Mouse (Mus musculus) CH12.LX (cell line): ENCODE measurements around the gene Rps6ka5. TPM values are rescaled to one million over a fixed set of nuclear protein-coding genes. Genes with fewer than 3 reads are reported as not detected.
A peak's percentile ranks its signal among the peaks of the same experiment; 100 is the strongest.

Experiments
- DNase-seq: peaks from one replicate; pipeline ENCODE4 v3.0.0-alpha.2; 2013; ENCODE audit errors: extremely low read depth
- H3K27ac ChIP-seq: 2 replicates; pipeline ENCODE4 v1.5.1; 2012; ENCODE audit warnings: low read depth, mild to moderate bottlenecking, control low read depth, moderate library complexity; ENCODE audit not compliant: insufficient read depth
- H3K27me3 ChIP-seq: replicated peaks from 2 replicates; pipeline ENCODE3; 2012; ENCODE audit warnings: inconsistent platforms
- H3K36me3 ChIP-seq, 2 experiments: replicated peaks in 1 of 2; 2 replicates each; pipeline versions ENCODE3 to v1.6.1; 2012; ENCODE audit warnings: inconsistent platforms in 1 of 2, low read length in 1 of 2, mild to moderate bottlenecking in 1 of 2, mixed read lengths in 1 of 2, moderate library complexity in 1 of 2; ENCODE audit not compliant: control insufficient read depth in 1 of 2, insufficient read depth in 1 of 2
- H3K4me1 ChIP-seq, 2 experiments: 2 replicates each; pipeline ENCODE4 v1.6.1; 2012; ENCODE audit warnings: inconsistent platforms in 1 of 2, moderate library complexity in 1 of 2; ENCODE audit not compliant: insufficient read depth in 2 of 2, control insufficient read depth in 1 of 2
- H3K4me2 ChIP-seq: 2 replicates; pipeline ENCODE4 v1.6.1; 2012; ENCODE audit warnings: low read depth, mild to moderate bottlenecking, control low read depth; ENCODE audit not compliant: poor library complexity, insufficient read depth, severe bottlenecking
- H3K4me3 ChIP-seq, 3 experiments: fragments of 150-350 bp in 1 of 3; sonication (generic) in 1 of 3; replicated peaks in 1 of 3; 2 replicates each; pipeline versions ENCODE3 to v1.5.1; 2011 to 2012; ENCODE audit warnings: low read depth in 2 of 3, low read length in 2 of 3, mild to moderate bottlenecking in 2 of 3, moderate library complexity in 2 of 3, control low read depth in 1 of 3, improper control_type of control experiment in 1 of 3, inconsistent platforms in 1 of 3, mixed read lengths in 1 of 3; ENCODE audit not compliant: poor library complexity in 1 of 3
- H3K79me2 ChIP-seq: replicated peaks from 2 replicates; pipeline ENCODE4 v1.6.1; 2012; ENCODE audit warnings: mild to moderate bottlenecking, moderate library complexity; ENCODE audit not compliant: control insufficient read depth, poor library complexity, insufficient read depth, severe bottlenecking; ENCODE audit errors: extremely low read depth
- H3K9ac ChIP-seq: 2 replicates; pipeline ENCODE4 v1.6.1; 2012; ENCODE audit warnings: low read depth, mild to moderate bottlenecking, control low read depth, moderate library complexity; ENCODE audit not compliant: insufficient read depth
- H3K9me3 ChIP-seq: replicated peaks from 2 replicates; pipeline ENCODE3; 2012; ENCODE audit warnings: low read length, inconsistent platforms, mixed read lengths
- ELF1 ChIP-seq: IDR thresholded peaks from 2 replicates; pipeline ENCODE4 v1.6.1; 2014; ENCODE audit warnings: low read depth, mild to moderate bottlenecking, inconsistent platforms, low read length, improper control_type of control experiment
- EP300 ChIP-seq: IDR thresholded peaks from 2 replicates; pipeline ENCODE4 v1.6.1; 2011; ENCODE audit warnings: low read length, improper control_type of control experiment
- ETS1 ChIP-seq: conservative IDR thresholded peaks from 2 replicates; pipeline ENCODE4 v1.6.1; 2012; ENCODE audit warnings: low read depth, mild to moderate bottlenecking, inconsistent platforms, low read length, improper control_type of control experiment, moderate library complexity
- JUN ChIP-seq: IDR thresholded peaks from 2 replicates; pipeline ENCODE4 v1.6.1; 2011; ENCODE audit warnings: low read depth, mild to moderate bottlenecking, low read length, improper control_type of control experiment, moderate library complexity; ENCODE audit not compliant: insufficient read depth
- JUND ChIP-seq: conservative IDR thresholded peaks from 2 replicates; pipeline ENCODE4 v1.6.1; 2011; ENCODE audit warnings: low read depth, low read length, improper control_type of control experiment
- MAFK ChIP-seq: IDR thresholded peaks from 2 replicates; pipeline ENCODE4 v1.6.1; 2011; ENCODE audit warnings: low read length, improper control_type of control experiment; ENCODE audit not compliant: insufficient replicate concordance
- MAX ChIP-seq: IDR thresholded peaks from 2 replicates; pipeline ENCODE4 v1.6.1; 2011; ENCODE audit warnings: low read length, improper control_type of control experiment
- MAZ ChIP-seq: IDR thresholded peaks from 2 replicates; pipeline ENCODE4 v1.6.1; 2012; ENCODE audit warnings: low read depth, mild to moderate bottlenecking, inconsistent platforms, low read length, improper control_type of control experiment, moderate library complexity
- MEF2A ChIP-seq: IDR thresholded peaks from 2 replicates; pipeline ENCODE4 v1.6.1; 2014; ENCODE audit warnings: low read depth, mild to moderate bottlenecking, inconsistent platforms, low read length, improper control_type of control experiment, borderline replicate concordance
- MXI1 ChIP-seq: IDR thresholded peaks from 2 replicates; pipeline ENCODE4 v1.6.1; 2011; ENCODE audit warnings: mild to moderate bottlenecking, low read depth, low read length, improper control_type of control experiment
- NRF1 ChIP-seq: IDR thresholded peaks from 2 replicates; pipeline ENCODE4 v1.6.1; 2014; ENCODE audit warnings: low read depth, mild to moderate bottlenecking, inconsistent platforms, low read length, improper control_type of control experiment, moderate library complexity
- PAX5 ChIP-seq: IDR thresholded peaks from 2 replicates; pipeline ENCODE4 v1.6.1; 2012; ENCODE audit warnings: low read length, inconsistent platforms, mixed read lengths
- POLR2AphosphoS2 ChIP-seq: IDR thresholded peaks from 2 replicates; pipeline ENCODE4 v1.6.1; 2011; ENCODE audit warnings: low read depth, low read length, improper control_type of control experiment
- USF1 ChIP-seq: IDR thresholded peaks from 2 replicates; pipeline ENCODE4 v1.6.1; 2014; ENCODE audit warnings: low read depth, mild to moderate bottlenecking, inconsistent platforms, low read length, improper control_type of control experiment
- USF2 ChIP-seq: conservative IDR thresholded peaks from 2 replicates; pipeline ENCODE4 v1.6.1; 2011; ENCODE audit warnings: low read depth, low read length, improper control_type of control experiment
- dilution Hi-C: fragments of 300-500 bp; cut with MboI; formaldehyde crosslinking; loops from 2 replicates; pipeline ENCODE4 v1.14.3; 2020; ENCODE audit warnings: low sequenced_read_pairs; ENCODE audit not compliant: extremely low pct_unique_long_range_greater_than_20kb, extremely low pct_ligation_motif_present
- in situ Hi-C: fragments of 300-500 bp; cut with MboI; formaldehyde crosslinking; loops from 3 replicates; pipeline ENCODE4 v1.14.3; 2019; ENCODE audit warnings: low sequenced_read_pairs, low pct_ligation_motif_present, low pct_unique_long_range_greater_than_20kb, mixed read lengths
- polyA plus RNA-seq: library from polyadenylated mRNA; unstranded; fragments of >175 nt; gene quantifications from 2 replicates; pipeline ENCODE4 v1.2.1, GENCODE M21; 2012; ENCODE audit warnings: low read depth; ENCODE audit not compliant: insufficient read length
- total RNA-seq, 2 experiments: library from RNA; depleted of rRNA; stranded (reverse); fragments of 300-350 nt in 1 of 2; fragments of >200 nt in 1 of 2; gene quantifications; 2 replicates each; pipeline ENCODE4 v1.2.3; 2012 to 2014

Gene Rps6ka5
- total and polyA plus RNA-seq, 3 experiments: 2.9 to 6.2 (median 4.8) TPM

- TF ChIP-seq ETS1 (peak; percentile 64; the same call in 1 of the 2 replicates), USF1 (no peak), EP300 (peak; percentile 77), NRF1 (peak; percentile 69), JUN (peak; percentile 39), MAX (peak; percentile 46; the same call in 1 of the 2 replicates), MAFK (0 out of 2 replicates have a peak, but pooled peaks have one; percentile 57)
These were observed 21.6 kb downstream of the Rps6ka5 start (continued) for GRCm38 (mm10) chr12:100705057-100705722.

DNA sequence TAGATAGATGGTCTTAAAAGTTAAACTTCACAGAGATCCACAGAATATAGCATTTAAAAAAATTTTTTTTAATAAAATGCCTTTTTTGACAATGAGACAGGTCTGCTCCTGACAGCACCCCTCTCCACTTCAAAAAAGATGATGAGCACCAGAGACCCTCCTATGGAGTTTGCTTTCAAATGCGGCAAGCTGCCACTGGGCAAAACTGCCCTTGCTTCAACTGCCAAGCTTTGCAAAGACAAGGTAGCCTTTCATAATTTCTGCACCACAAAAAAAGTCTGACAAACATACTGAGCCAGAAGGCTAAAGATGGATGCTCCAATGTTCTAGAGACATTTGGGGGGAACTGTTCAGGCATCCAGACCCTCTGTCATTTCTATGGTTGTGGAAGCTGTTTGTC lies 28.8 kb downstream of the Rps6ka5 start:
- Histone ChIP-seq H3K27ac (no peak overlapping the region), H3K27me3 (no peaks in the 10 kb centered on the region), H3K4me2 (no peak overlapping the region), H3K9me3 (no peaks in the 10 kb centered on the region)
- dilution Hi-C loops: no loop called here
- no peak for DNase-seq
- no peak for TF ChIP-seq ELF1
- no peak for TF ChIP-seq PAX5
- TF ChIP-seq MEF2A: no peak
- no peak for TF ChIP-seq MAZ
- no peak for TF ChIP-seq MAFK
- no peak for TF ChIP-seq MXI1
- no peak for TF ChIP-seq POLR2AphosphoS2
- no peak for TF ChIP-seq EP300
- TF ChIP-seq, all 38 proteins: peak for 0
- Histone ChIP-seq H3K36me3 (no peaks in the 10 kb centered on the region), H3K4me3 (no peak overlapping the region), H3K9ac (no peak overlapping the region), H3K79me2 (no peaks in the 10 kb centered on the region), H3K4me1 (no peaks in the 10 kb centered on the region)
- in situ Hi-C loops: no loop called here

DNA sequence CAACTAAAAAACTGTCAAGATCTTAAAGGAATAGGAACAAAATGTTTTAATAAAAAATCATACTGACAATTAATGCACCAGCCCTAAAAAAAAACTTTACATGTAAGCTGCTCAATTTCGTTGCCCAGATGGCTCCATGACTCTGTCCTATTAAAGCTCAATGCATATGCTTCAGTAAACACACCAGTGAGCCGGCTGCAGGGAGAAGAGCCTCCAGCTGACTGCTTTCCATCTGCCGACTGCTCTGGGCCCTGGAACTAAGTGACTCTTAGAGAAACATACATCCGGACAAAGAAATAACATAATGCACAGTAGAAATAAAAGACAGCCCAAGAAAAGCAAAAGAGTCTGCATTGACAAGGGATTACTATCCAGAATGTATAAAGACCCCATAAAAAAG lies 30.2 kb downstream of the Rps6ka5 start:
- Histone ChIP-seq H3K4me1 (peaks cover 6 to 11% of the 10 kb centered on the region in 2 experiments; a peak in 3 of 4 replicates), H3K27ac (no peak overlapping the region), H3K4me3 (no peak overlapping the region), H3K27me3 (no peaks in the 10 kb centered on the region), H3K9ac (no peak overlapping the region), H3K9me3 (no peaks in the 10 kb centered on the region), H3K4me2 (no peak overlapping the region), H3K79me2 (no peaks in the 10 kb centered on the region), H3K36me3 (no peaks in the 10 kb centered on the region)
- TF ChIP-seq JUND (no peak), USF2 (no peak), POLR2AphosphoS2 (no peak), PAX5 (no peak)
- dilution Hi-C loops: no loop called here
- in situ Hi-C loops: no loop called here
- no peak for DNase-seq
